Mouse (Mus musculus) heart, postnatal 0 days (tissue): ENCODE measurements around the gene Zmiz1.

Source experiments
- CTCF ChIP-seq: IDR thresholded peaks from 2 replicates; pipeline ENCODE4 v1.5.1; 2016; ENCODE audit warnings: antibody characterized with exemption, control low read depth, low read depth
- EP300 ChIP-seq: IDR thresholded peaks from 2 replicates; pipeline ENCODE4 v1.6.1; 2016; ENCODE audit warnings: antibody characterized with exemption, low read depth

DNA sequence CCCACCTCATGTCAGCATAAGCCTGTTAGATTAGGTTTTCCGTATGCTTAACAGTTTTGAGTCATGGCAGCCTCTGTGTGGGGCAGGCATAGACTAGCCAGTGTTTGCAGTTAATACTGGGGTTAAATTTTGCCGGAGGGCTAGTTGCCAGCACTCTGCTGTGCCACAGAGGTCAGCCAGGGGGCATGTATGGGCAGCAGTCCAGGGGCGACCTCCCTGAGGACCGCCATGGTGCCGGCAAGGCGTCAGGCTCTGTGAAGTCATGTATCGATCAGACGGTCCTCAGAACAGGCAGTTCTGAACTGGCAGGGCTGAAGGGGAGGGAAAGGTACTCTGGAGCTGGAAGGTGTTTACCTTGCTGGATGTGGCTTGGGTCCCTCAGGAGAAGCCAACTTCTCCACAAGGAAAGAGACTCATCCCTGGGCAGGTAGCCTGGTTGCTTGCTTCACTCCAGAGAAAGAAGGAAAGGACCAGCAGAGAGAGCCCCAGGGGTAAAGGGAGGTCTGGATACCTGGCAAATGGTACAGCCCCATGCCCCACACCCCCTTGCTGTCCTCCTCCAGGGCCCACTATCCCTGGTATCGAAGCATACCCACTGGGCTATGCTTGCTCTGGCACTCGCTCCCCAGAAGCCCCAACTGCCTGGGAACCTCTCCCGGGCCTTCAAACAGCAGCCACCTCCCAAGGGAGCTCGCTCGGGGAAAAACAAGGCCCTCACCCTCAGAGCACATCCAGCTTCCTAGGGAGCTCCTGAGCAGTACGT, 151.6 kb downstream of the Zmiz1 start:
- TF ChIP-seq CTCF (no peak), EP300 (no peak)
